Mouse (Mus musculus) lung, adult 18-20 months (tissue): Measurements from ENCODE around the gene Agap2.

ENCODE experiments used
- DNase-seq, 2 experiments: peaks; one replicate each; pipeline ENCODE4 v3.0.0; 2022; ENCODE audit warnings: mixed read lengths in 2 of 2

Gene Agap2

DNA sequence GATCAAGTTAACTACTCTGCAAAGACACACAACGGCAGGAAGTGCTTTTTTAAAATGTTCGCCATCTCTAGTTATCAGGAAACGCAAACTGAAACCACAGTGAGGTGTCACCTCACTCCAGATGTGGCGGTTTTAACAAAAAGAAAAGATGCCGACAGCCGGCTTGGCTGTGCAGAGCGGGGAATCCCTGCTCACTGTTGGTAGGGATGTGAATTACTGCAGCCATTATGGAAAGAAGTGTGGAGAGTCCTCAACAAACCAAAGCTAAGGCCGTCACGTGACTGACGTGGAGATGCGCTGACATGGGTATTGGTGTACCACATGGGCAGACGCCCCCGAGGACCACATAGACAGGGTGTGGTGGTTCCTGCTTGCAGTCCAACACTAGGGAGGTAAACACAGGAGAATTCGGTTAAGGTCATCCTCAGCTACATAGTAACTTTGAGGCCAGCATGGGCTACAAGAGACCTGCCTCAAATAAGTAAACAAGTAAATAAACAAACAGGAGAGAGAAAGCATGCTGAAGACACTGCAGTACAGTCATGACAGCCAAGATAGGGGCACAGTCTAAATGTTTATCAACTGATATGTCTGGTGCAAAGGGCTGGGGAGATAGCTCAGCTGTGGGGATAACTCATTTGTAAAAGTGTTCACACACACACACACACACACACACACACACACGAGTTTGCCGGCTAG lies 32.6 kb downstream of the Agap2 start:
- no peak for DNase-seq

DNA sequence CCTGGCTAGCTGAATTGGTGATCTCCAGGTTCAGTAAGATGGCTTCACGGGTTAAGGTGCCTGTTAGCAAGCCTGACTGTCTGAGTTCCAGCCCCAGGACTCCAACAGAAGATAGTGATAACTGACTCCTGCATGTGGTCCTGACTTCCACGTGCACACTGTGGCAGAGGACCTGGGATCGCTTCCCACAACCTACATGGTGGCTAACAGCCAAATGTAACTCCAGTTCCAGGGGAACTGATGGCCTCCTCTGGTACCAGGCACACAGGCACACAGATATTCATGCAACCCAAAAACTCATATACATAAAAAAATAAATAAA lies 33.1 kb downstream of the Agap2 start:
- no peak for DNase-seq

DNA sequence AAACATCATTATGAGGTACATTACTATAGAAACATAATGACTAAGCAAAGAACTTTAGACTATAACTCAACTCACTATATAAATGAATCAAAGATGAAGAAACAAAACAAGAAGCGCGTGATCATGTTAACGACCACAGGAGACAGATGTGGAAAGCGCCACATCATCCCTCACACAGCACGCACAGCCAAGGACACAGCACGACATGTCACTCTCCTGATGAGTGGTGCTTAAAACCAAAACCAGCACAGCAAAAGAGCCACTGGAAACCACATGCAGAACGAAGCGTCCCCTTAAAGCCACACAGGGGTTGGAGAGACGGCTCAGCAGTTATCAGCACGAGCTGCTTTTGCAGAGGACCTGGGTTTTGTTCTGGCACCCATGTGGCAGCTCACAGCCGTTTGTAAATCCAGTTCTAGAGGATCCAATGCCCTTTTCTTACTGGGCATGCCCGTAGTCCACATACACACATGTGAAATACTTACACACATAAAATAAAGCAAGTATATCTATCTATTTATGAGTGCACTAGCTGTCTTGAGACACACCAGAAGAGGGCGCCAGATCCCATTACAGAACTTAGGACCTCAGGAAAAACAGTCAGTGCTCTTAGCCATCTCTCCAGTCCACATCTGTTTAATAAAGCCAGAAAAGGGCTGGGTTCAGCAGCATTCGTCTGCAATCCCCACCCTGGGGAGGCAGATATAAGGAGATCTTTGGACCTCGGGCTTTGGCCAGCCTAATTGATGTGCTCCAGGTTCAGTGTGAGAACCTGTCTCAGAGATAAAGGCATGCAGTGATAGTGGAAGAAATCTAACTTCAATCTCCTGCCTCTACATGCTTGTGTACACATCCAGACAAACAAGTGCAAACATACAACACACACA lies 36.2 kb downstream of the Agap2 start:
- no peak for DNase-seq

DNA sequence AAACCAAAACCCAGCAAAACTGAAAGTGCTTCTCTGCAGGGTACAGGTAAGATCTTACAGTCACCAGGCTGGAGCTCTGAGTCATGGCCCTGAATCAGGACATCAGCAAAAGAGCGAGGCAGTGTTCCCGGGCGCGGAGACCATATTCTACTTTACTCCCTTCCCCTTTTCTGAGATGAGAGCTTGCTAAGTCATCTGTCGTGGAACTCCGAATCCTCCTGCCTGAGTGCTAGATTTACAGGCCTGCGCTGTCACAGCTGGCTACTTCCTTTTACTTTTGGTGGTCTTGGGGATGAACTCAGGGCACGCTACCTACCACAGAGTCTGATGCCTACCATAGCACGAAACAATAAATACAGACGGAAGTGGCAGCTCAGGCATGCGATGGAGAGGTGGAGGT lies 39.3 kb downstream of the Agap2 start:
- no peak for DNase-seq

DNA sequence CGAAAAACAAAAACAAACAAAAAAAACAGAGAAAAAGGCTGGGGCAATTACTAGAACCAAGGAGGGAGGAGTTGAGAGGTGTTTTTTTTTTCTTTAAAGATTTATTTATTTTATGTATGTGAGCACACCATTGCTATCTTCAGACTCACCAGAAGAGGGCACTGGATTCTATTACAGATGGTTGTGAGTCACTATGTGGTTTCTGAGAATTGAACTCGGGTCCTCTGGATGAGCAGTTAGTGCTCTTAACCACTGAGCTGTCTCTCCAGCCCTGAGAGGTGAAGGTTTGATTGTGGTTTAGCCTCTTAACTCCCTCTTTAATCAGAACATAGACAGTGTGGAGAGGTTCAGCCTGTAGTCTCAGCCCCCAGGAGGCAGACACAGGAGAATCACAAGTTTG lies 40.0 kb downstream of the Agap2 start:
- DNase-seq: no peak

DNA sequence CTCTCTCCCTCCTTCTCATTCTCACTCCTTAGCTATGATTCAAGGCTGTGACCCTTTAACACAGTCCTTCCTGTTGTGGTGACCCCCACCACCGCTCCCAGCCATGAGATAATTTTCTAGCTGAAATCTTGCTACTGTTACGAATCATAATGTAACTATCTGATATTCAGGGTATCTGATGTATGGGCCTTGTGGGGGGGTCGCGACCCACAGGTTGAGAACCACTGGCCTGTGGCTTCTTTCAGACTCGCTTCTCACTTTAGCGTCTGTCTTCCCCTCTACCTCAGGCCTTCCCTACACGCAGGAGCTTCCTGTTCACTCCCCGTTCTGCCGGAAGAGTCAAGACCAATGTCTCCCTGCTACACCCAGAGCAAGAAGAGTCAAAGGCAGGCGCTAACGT lies 43.4 kb downstream of the Agap2 start:
- DNase-seq: no peak

DNA sequence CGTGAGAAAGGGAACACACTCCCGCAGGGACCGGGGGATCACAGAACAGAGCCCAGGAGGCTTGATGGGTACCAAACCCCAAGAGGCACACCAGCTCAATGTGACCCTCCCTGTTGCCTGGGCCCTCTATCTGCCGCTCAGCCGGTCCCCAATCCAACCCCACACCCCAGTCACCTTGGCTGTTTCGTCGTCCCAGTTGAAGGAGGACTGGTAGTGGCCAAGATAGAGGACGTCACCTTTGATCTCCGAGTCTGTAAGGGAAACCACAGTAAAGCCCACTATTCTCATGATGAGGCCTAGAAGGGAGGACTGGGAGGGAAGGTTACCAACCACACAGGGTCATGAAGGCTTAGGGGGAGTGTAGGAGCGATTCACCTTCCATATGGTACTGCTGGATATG lies 44.1 kb downstream of the Agap2 start:
- no peak for DNase-seq

DNA sequence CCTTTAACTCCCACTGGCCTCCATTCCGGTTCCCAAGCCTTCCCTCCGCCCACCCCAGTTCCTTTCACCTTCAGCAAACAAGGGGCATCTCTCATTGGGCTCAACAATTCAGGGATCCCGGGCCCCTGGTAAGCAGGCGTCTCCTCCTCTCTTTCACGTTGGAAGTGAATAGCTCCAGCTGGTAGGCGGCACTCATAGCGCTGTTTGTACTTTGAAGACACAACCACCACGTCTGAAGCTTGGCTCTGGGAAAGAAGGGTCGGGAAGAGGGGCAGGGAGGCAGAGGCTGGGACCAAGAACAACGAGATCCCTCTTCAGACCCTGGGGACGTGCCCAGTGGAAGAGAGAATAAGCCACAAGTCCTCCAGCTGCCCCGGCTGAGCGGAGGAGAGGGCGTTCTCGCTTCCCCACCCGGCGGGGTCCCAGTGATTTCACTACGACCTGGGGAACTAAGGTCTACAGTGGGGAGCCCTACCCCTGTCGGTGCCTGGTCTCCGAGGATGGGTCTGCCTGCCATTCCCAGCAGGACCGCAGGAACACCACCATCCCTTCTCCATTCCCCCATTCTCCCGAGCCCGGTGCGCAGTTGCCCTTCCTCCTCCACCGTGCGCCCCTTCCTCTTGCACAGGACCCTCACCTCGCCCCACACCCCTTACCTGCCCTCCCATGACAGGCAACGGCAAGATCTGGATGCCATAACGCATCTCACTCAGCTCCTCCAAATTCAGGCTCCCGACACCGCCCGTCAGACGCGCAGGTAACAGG lies 45.4 kb downstream of the Agap2 start:
- DNase-seq: no peak

DNA sequence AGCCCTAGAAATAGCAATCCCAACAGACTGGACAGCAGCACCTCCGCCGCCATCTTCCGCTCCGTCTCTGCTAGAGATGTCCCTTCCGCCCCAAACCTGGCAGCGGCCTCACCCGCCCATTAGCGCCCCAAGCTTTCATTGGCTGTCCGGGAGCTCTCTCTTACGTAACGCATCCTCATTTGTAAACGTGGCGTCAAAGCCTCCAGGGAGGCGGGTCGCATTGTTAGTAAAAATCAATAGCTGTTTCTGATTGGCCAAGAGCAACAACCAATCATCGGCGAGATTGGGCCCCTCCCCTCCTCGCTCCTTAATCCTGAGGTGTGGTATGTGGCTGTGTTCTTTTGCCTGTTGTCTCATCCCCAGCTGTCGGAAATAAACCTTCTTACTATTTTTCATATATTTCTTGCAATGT lies 46.0 kb downstream of the Agap2 start, which contains the start of gene Os9:
Gene Os9, minus strand, starts transcription at position 66 of the 412 bp plus-strand sequence.
- DNase-seq: peak; percentile 98

DNA sequence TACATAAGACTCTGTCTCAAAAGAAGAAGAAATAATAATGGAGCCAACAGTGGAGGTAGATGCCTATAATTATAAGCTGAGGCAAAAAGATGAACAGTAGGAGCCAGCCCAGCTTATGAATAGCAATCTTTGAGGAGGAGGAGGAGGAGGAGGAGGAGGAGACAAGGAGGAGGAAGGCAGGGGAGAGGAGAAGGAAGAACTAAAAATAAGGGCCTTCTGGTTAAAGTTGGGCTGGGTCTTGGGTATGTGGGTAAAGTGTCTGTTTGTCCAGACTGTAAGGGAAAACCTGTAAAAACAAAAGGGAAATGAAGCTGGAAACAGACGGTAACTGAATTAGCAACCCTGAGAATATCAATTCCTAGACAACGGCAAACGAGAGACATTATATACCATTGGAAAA lies 46.9 kb downstream of the Agap2 start:
- DNase-seq: no peak

DNA sequence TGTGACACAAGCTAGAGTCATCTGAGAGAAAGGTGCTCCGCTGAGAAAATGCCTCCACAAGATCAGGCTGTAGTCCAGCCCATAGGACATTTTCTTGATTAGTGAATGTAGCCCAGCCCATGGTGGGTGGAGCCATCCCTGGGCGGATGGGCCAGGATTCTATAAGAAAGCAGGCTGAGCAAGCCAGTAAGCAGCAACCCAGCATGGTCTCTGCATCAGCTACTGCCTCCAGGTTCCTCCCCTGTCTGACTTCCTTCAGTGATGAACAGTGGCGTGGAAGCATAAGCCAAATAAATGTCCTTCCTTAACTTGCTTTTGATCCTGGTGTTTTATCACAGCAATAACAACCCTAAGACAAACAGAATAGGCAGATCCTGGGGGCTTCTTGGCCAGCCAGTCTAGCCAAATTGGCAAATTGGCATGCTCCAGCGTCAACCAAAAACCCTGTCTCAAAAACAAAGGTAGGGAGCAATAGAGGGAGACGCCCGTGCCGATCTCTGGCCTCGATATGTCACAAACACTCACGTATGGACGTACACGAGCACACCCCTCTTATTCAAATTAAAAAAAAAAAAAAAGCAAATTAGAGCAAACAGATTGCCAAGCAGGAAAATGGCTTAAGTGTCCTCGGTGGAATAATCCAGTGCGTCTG lies 47.8 kb downstream of the Agap2 start:
- no peak for DNase-seq

DNA sequence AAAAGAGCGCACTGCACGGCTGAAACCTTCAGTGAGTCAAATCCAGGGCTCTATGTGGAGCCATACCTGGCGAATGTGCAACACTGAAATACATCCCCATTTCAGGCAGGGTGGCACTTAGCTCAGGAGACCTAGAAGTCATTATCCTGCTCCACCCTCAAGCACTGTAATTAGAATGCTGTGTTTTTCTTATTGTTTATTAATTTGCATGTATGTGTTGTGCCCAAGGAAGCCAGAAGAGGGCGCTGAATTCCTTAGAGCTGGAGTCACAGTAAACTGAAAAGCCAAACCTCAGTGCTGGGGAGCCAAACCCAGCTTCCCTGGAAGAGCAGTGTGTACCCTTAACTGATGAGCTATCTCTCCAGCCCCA lies 48.3 kb downstream of the Agap2 start:
- DNase-seq: peak; percentile 48 to 72

DNA sequence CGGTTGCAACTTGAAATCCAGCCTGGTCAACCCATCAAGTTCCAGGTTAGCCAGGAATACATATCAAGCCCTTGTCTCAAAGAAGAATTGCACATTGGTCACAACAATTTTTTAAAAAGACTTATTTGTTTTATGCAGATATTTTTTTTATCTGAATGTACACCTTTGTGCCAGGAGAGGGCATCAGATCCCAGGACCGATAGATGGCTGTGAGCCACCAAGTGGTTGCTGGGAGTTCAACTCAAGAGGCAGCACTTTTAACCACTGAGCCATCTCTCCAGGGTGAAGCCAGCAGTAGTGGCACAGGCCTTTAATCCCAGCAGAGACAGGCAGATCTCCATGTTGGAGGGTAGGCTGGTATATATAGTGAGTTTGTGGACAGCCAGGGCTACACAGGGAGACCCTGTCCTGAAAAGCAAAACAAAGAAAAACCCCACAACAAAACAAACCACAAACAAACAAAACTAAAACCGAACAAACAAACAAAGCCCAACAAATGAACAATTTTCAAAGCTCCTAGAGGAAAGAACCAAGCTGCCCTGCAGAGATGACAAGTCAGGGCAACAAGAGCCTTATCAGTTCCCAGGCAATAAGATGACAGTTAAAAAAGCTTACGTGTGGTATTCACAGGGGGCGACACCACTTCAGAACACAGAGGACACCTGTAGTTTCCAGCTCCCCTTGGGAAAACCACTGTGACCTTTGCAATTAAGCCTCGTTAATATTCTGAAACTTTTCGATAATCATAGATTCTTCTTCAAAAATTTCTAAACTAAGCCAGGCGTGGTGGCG lies 50.3 kb downstream of the Agap2 start:
- peak; percentile 35 to 67 for DNase-seq

DNA sequence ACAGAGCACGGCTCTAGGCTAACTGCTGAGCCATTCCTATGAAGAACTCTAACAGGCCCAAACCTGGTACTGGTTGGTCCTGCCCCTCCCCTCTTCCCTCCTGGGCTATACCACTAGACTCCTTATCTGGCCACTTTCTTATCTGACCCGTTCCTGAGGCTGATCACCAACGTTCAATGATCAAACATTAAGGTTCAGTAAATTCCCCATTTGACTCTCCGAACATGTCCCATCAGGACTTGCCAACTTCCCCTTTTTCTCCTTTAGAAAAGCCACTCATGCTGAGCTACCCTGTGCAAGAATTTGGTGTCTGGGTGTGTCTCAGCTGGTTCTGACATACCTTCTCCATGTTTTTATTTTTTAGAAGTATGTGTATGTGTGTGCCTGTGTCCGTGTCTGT lies 51.5 kb downstream of the Agap2 start:
- peak in 1 of 2 experiments; percentile 10 for DNase-seq

DNA sequence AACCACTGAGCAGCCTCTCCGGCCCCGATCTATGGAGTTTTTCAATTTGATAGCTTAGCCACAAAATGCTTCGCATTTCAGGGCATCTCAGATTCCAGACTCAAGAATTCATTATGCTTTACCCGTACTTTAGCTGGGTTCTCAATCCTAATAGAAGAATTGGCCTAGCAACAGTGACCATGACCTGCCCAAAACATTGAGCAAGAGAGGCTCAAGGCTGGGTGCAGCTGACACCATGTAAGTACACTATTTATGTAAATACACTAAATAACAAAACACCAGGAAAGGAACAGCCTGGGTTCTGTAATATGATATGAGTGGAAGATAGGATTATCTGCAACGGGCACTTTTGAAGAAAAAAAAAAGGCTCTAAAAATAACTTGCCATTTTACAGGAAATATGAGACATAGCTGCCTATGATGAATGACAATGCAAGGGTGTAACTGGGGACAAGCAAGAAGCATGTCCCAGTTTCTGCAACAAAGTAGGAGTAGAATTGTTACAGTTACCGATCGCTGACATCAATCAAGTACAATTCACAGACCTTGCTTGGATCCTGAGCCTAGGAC lies 52.7 kb downstream of the Agap2 start:
- DNase-seq: peak; percentile 45 to 66

DNA sequence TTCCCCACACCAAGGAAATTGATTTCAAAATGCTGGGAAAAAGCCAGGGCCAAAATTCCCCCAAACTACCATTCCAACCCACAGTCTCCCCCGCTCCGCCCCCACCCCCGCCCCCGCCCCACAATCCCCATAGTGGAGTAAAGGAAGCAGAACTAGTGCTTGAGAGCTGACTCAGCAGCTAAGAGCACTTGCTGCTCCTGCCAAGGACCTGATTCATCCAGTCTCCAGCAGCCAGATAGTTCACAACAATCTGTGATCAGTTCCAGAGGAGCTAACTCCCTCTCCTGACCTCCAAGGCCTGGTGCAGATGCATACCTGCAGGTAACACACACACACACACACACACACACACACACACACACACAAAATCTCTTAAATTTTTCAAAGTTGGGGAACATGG lies 54.3 kb downstream of the Agap2 start:
- peak in 1 of 2 experiments; percentile 43 for DNase-seq

DNA sequence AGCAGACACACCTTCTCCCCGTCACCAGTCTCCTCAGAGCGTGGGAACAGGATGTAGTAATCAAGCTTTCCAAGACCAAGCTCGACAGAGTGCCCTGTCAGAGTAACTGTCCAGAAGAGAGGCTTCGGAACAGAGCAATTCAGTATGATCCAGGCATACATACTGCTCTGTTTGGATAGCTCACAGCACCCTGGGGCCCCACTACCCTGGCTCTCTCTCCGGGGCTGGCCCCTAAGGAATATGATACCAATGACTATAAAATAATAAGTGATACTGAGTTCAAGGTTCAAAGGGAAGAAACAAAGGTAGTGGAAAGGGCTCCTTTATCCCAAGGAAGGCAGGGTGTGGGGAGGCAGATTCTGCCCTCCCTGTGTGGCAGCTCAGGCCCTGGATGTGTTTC lies 57.4 kb downstream of the Agap2 start:
- no peak for DNase-seq

DNA sequence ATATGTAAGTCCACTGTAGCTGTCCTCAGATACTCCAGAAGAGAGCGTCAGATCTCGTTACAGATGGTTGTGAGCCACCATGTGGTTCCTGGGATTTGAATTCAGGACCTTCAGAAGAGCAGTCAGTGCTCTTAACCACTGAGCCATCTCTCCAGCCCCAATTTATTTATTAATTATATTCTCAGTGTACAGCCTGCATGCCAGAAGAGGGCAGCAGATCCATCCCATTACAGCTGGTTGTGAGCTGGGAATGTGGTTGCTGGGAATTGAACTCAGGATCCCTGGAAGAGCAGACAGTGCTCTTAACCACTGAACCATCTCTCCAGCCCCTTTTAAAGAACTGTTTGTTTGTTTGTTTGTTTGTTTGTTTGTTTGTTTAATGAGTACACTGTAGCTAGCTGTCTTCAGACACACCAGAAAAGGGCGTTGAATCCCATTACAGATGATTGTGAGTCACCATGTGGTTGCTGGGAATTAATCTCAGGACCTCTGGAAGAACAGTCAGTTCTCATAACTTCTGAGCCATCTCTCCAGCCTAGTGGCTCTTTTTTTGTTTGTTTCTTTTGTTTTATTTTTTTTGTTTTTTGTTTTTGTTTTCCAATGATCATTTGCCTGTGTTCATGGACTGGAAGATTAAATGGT lies 59.4 kb downstream of the Agap2 start:
- DNase-seq: peak in 1 of 2 experiments; percentile 38

DNA sequence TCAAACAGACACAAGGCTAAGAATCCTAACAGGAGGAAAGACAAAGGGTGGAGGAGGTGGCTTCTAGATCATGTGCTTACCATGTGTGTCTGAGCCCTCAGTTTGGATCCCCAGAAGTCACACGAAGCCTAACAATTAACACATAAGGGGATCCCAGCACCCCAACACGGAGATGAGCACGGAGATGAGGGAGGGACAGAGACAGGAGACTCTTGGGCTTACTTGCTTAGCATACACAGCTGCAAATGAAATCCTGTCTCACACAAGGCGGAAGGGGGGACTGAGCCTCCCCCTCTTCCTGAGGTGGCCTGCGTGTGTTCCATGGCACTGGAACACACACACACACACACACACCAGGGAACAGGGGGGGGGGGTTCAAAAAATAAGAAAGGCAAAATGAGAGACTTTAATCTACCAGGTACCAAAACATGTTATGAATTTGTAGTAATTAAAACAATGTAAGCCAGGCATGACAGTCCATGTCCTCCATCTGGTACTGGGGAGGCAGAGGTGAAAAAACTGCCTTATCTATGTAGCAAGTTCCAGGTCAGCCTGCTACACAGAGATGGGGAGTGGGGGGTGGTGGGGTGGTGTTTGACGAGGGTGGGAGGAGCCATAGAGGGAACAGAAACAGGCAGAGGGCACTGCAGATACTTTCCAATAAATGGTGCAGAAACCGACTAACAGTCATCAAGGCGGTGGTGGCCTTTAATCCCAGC lies 60.2 kb downstream of the Agap2 start:
- no peak for DNase-seq

DNA sequence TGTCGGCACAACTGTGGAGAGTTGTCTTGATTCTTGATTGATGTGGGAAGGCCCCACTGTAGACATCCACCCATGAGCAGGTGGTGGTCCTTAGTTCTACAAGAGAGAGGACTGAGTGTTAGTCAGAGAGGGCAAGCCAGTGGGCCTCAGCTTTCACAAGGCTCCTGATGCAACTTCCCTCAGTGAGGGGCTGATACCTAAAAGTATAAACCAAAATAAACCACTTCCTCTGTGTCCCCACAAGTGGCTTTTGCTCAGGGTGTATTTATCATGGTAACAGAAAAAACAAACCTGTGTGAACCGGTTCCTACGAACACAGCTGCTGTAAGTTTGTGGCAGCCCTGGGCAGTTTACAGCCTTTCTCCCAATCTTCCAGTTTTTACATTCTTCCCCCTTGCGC lies 61.4 kb downstream of the Agap2 start:
- DNase-seq: peak; percentile 33 to 41

DNA sequence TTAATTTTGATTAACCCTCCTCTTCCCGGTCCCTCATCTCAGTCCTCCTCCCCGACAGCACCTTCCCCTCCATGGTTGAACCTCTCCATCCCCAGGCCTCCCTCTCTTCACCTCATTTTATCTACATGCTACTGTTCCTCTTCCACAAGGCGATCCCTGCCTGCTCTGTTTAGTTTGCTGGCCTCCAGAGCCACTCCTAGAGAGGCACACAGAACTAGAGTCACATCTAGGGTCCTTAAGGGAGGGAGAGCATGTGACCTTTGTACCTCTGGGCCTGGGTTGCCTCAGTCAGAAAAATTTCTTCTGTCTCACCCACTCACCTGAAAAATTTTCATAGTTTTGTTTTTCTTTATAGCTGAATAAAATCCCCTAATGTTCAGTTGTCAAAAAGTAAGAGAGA lies 62.8 kb downstream of the Agap2 start:
- DNase-seq: no peak
